Mouse (Mus musculus) hindbrain, embryonic 16.5 days (tissue): ENCODE results near the gene Tnfsf14. TPM values are rescaled to one million over a fixed set of nuclear protein-coding genes. Genes with fewer than 3 reads are reported as not detected.
A peak's percentile ranks its signal among the peaks of the same experiment; 100 is the strongest.

Experiments used
- ATAC-seq: fragments of 200-750 bp; cut with Nextera tagmentation; 2 replicates; pipeline ENCODE4 v1.8.0; 2017; ENCODE audit warnings: moderate TSS enrichment, moderate library complexity
- H3K27ac ChIP-seq: fragments of 300-500 bp; sonication (generic); 2 replicates; pipeline ENCODE4 v1.5.1; 2014; ENCODE audit warnings: low read depth, mild to moderate bottlenecking, control low read depth, low read length, moderate library complexity
- H3K27me3 ChIP-seq: fragments of 300-500 bp; sonication (generic); replicated peaks from 2 replicates; pipeline ENCODE4 v1.6.1; 2014; ENCODE audit warnings: low read length; ENCODE audit not compliant: control insufficient read depth, insufficient read depth
- H3K36me3 ChIP-seq: fragments of 300-500 bp; sonication (generic); 2 replicates; pipeline ENCODE4 v1.6.1; 2014; ENCODE audit warnings: mild to moderate bottlenecking, low read length, moderate library complexity, mixed read lengths; ENCODE audit not compliant: control insufficient read depth, insufficient read depth
- H3K4me1 ChIP-seq: fragments of 300-500 bp; sonication (generic); 2 replicates; pipeline ENCODE4 v1.6.1; 2014; ENCODE audit warnings: low read depth, low read length; ENCODE audit not compliant: control insufficient read depth, insufficient read depth
- H3K4me2 ChIP-seq: fragments of 300-500 bp; sonication (generic); 2 replicates; pipeline ENCODE4 v1.6.1; 2014; ENCODE audit warnings: mild to moderate bottlenecking, low read length, control low read depth, moderate library complexity
- H3K4me3 ChIP-seq: fragments of 300-500 bp; sonication (generic); 2 replicates; pipeline ENCODE4 v1.5.1; 2014; ENCODE audit warnings: mild to moderate bottlenecking, low read length, control low read depth, moderate library complexity
- H3K9ac ChIP-seq: fragments of 300-500 bp; sonication (generic); 2 replicates; pipeline ENCODE4 v1.6.1; 2014; ENCODE audit warnings: low read depth, mild to moderate bottlenecking, control low read depth, low read length, moderate library complexity
- H3K9me3 ChIP-seq: fragments of 300-500 bp; sonication (generic); 2 replicates; pipeline ENCODE4 v1.6.1; 2014; ENCODE audit warnings: mild to moderate bottlenecking, low read length, moderate library complexity; ENCODE audit not compliant: control insufficient read depth
- WGBS: fragments of 180-500 bp; shearing (Covaris S2); extraction: QIAGEN DNeasy Blood & Tissue Kit; methylation state at CpG from one replicate; pipeline ENCODE4 v1.1.7; 2014; 5-methylcytosine and 5-hydroxymethylcytosine counted together
- microRNA-seq: library from miRNA; unstranded; fragments of <30 nt; microRNA quantifications from one replicate; pipeline ENCODE4, GENCODE M21; 2017
- polyA plus RNA-seq: library from polyadenylated mRNA; unstranded; fragments of >200 nt; fragmentation: Nextera tagmentation; extraction: Ambion mirVana; gene quantifications from 2 replicates; pipeline ENCODE4 v1.2.1, GENCODE M21; 2015

Gene Tnfsf14
- polyA plus RNA-seq, 1 experiment from 2014 or later, result not detected

GRCm38 (mm10) chr17:57148994-57149803, 44.8 kb downstream of the Tnfsf14 start, which contains the start of gene Cd70:
Gene Cd70 (minus strand): TSS chr17:57149777.
- Histone ChIP-seq H3K9ac (peak within 1 kb of the TSS; percentile 63), H3K27me3 (peaks cover 10% of the 10 kb centered on the region), H3K27ac (no peak within 1 kb of the TSS), H3K36me3 (no peaks in the 10 kb centered on the region), H3K4me1 (peaks cover 8% of the 10 kb centered on the region; the same call in 1 of the 2 replicates), H3K4me3 (peak within 1 kb of the TSS; percentile 40), H3K4me2 (peak within 1 kb of the TSS; percentile 74), H3K9me3 (no peaks in the 10 kb centered on the region)
- peak; percentile 73 for ATAC-seq
- 3% methylated on average over 39 of the region's 39 CpGs for WGBS

DNA sequence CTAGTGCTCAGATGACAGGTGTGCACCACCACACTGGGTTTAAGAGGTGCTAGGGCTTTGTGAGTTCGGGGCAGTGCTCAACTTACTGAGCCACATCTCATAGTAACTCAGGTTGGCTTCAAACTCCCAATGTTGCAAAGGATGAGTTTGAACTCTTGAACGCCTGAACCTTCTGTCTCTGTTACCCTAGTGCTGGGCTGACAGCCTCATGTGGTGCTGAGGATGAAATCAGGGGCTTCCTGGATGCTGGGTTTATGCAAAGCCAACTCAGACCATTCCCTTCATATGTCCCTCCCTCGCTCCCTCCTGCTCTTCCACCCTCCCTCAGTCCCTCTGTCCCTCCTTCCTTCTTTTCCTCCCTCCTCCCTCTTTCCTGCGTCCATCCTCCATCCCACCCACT, 45.6 kb downstream of the Tnfsf14 start:
- no peak overlapping the region for H3K27ac ChIP-seq
- 64% methylated on average over 4 of the region's 4 CpGs for WGBS
- H3K36me3 ChIP-seq, result no peaks in the 10 kb centered on the region
- peaks cover 8% of the 10 kb centered on the region; the same call in 1 of the 2 replicates for H3K4me1 ChIP-seq
- no peak overlapping the region for H3K4me3 ChIP-seq
- ATAC-seq, result no peak
- H3K27me3 ChIP-seq, result peaks cover 10% of the 10 kb centered on the region
- H3K9ac ChIP-seq, result no peak overlapping the region
- no peaks in the 10 kb centered on the region for H3K9me3 ChIP-seq
- H3K4me2 ChIP-seq, result no peak overlapping the region

GRCm38 (mm10) chr17:57145115-57145514, 48.9 kb downstream of the Tnfsf14 start:
- WGBS, result 65% methylated on average over 1 of the region's 1 CpGs
- H3K4me1 ChIP-seq, result peaks cover 8% of the 10 kb centered on the region; the same call in 1 of the 2 replicates
- peaks cover 8% of the 10 kb centered on the region for H3K27me3 ChIP-seq
- H3K4me2 ChIP-seq, result no peak overlapping the region
- no peak overlapping the region for H3K27ac ChIP-seq
- ATAC-seq, result no peak
- H3K36me3 ChIP-seq, result no peaks in the 10 kb centered on the region
- H3K4me3 ChIP-seq, result no peak overlapping the region
- no peaks in the 10 kb centered on the region for H3K9me3 ChIP-seq
- no peak overlapping the region for H3K9ac ChIP-seq

GRCm38 (mm10) chr17:57143704-57144103, 50.3 kb downstream of the Tnfsf14 start:
- ATAC-seq, result no peak
- H3K4me1 ChIP-seq, result no peaks in the 10 kb centered on the region; the same call in 1 of the 2 replicates
- H3K27me3 ChIP-seq, result peaks cover 8% of the 10 kb centered on the region
- no peak overlapping the region for H3K27ac ChIP-seq
- H3K4me3 ChIP-seq, result no peak overlapping the region
- H3K4me2 ChIP-seq, result no peak overlapping the region
- H3K9me3 ChIP-seq, result no peaks in the 10 kb centered on the region
- no peak overlapping the region for H3K9ac ChIP-seq
- WGBS, result 88% methylated on average over 3 of the region's 3 CpGs
- H3K36me3 ChIP-seq, result no peaks in the 10 kb centered on the region

DNA sequence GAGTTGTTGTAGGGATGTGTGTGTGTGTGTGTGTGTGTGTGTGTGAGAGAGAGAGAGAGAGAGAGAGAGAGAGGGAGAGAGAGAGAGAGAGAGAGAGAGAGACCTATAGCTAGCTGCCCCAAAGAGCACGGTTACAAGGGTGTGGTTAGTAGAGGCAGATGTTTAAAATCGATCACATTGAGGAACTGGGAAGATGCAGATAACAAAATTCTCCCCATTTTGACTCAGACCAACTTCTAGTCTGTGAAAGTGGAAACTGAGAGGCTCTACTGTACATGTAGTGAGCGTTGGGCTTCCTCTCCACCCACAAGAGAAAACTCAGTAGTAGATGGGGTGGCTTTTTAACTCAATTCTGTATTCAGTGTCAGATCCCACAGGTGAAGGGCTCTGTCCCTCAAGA, 54.3 kb downstream of the Tnfsf14 start:
- WGBS, result 91% methylated on average over 3 of the region's 3 CpGs
- Histone ChIP-seq H3K27me3 (no peaks in the 10 kb centered on the region), H3K27ac (no peak overlapping the region), H3K9ac (no peak overlapping the region), H3K4me1 (no peaks in the 10 kb centered on the region), H3K4me2 (no peak overlapping the region), H3K9me3 (no peaks in the 10 kb centered on the region), H3K4me3 (no peak overlapping the region), H3K36me3 (no peaks in the 10 kb centered on the region)
- ATAC-seq, result no peak

Small RNA genes within 50 kb of the gene (microRNA-seq; reads per million reads assigned to microRNA genes)
- not detected for gene Mir6978

Other genes with a start within 250 kb of the Tnfsf14 start
- gene Acer1, start 212.1 kb downstream of the Tnfsf14 start, polyA plus RNA-seq, result not detected in 2 replicates
- 162 and 168 TPM in 2 replicates for gene Clpp, start 203.9 kb downstream of the Tnfsf14 start, polyA plus RNA-seq
- gene Alkbh7, start 196.8 kb downstream of the Tnfsf14 start, polyA plus RNA-seq, result 57.8 and 64.4 TPM in 2 replicates
- 0.64 TPM in 1 of 2 replicates, not detected in the other for gene Pspn, start 194.2 kb downstream of the Tnfsf14 start, polyA plus RNA-seq
- gene Gtf2f1, start 182.9 kb downstream of the Tnfsf14 start, polyA plus RNA-seq, result 60.2 and 68.0 TPM in 2 replicates
- gene Gm17949, start 182.7 kb downstream of the Tnfsf14 start, polyA plus RNA-seq, result 0.31 and 0.51 TPM in 2 replicates
- gene Khsrp, start 162.7 kb downstream of the Tnfsf14 start, polyA plus RNA-seq, result 14.4 and 20.1 TPM in 2 replicates
- gene Slc25a41, start 152.5 kb downstream of the Tnfsf14 start, polyA plus RNA-seq, result not detected in 2 replicates
- 5.1 and 6.3 TPM in 2 replicates for gene Crb3, start 135.1 kb downstream of the Tnfsf14 start, polyA plus RNA-seq
- gene Slc25a23, start 134.3 kb downstream of the Tnfsf14 start, polyA plus RNA-seq, result 43.2 and 44.7 TPM in 2 replicates
- gene Dennd1c, start 115.7 kb downstream of the Tnfsf14 start, polyA plus RNA-seq, result 3.8 and 4.7 TPM in 2 replicates
- gene Tubb4a, start 106.4 kb downstream of the Tnfsf14 start, polyA plus RNA-seq, result 362 and 407 TPM in 2 replicates
- gene Tnfsf9, start 88.9 kb downstream of the Tnfsf14 start, polyA plus RNA-seq, result 8.7 and 9.3 TPM in 2 replicates
- 1.9 and 2.1 TPM in 2 replicates for gene Cd70, start 44.4 kb downstream of the Tnfsf14 start, polyA plus RNA-seq
- 2.1 TPM in 2 replicates for gene C3, start 34.0 kb upstream of the Tnfsf14 start, polyA plus RNA-seq
- gene Gpr108, start 54.3 kb upstream of the Tnfsf14 start, polyA plus RNA-seq, result 22.8 and 24.2 TPM in 2 replicates
- 10.1 and 11.6 TPM in 2 replicates for gene Trip10, start 55.3 kb upstream of the Tnfsf14 start, polyA plus RNA-seq
- gene Vav1, start 84.9 kb upstream of the Tnfsf14 start, polyA plus RNA-seq, result 1.4 and 1.7 TPM in 2 replicates
- 3.5 and 5.1 TPM in 2 replicates for gene Adgre1, start 164.5 kb upstream of the Tnfsf14 start, polyA plus RNA-seq